22 mouse cellular contexts compared by ENCODE assay signal in genomic region chr10:24433737-24434367, GRCm38 (mm10).
A peak's percentile ranks its signal among the peaks of the same experiment; 100 is the strongest.
DNase-seq lines count a peak whose midpoint lies in the region; ATAC-seq lines count a peak whose summit lies in the region.
"Had no signal": no experiment of that assay in that cellular context is flagged by ENCODE, and none has a peak within 500 bp of the region (broad histone marks: within the 10 kb centered on the region; RNA-seq: fewer than 3 reads in every experiment).

No protein-coding gene starts in this region.

- ATAC-seq in frontal cortex, adult (ENCODE audit: low TSS enrichment): peak; percentile 69; the same call in 1 of the 2 replicates
- no peak for ATAC-seq in kidney, embryonic 14.5 days (ENCODE audit: low FRiP score, low TSS enrichment)
- ATAC-seq: forebrain, embryonic 13.5 days; intestine, embryonic 16.5 days; liver, postnatal 0 days; midbrain, embryonic 15.5 days had no signal

- no peaks in the 10 kb centered on the region for H3K27me3 ChIP-seq in kidney, embryonic 14.5 days (ENCODE audit: control insufficient read depth, insufficient read depth, low read length)
- H3K27me3 ChIP-seq in hindbrain, embryonic 10.5 days (ENCODE audit: insufficient read depth, poor library complexity, severe bottlenecking): no peaks in the 10 kb centered on the region
- H3K27me3 ChIP-seq: forebrain, embryonic 13.5 days; hindbrain, embryonic 15.5 days; limb, embryonic 15.5 days; midbrain, embryonic 15.5 days had no signal

- H3K4me2 ChIP-seq in kidney, embryonic 14.5 days (replicated peaks; ENCODE audit: low read depth, low read length): no peak overlapping the region
- H3K4me2 ChIP-seq: forebrain, embryonic 13.5 days; hindbrain, embryonic 15.5 days; limb, embryonic 15.5 days; midbrain, embryonic 15.5 days had no signal

- no peak overlapping the region for H3K4me3 ChIP-seq in kidney, embryonic 14.5 days (ENCODE audit: low read length)
- H3K4me3 ChIP-seq in hindbrain, embryonic 10.5 days: no peak overlapping the region
- H3K4me3 ChIP-seq: embryonic facial prominence, embryonic 10.5 days; forebrain, embryonic 13.5 days; hindbrain, embryonic 15.5 days; limb, embryonic 15.5 days; midbrain, embryonic 15.5 days; myocyte had no signal

- DNase-seq in frontal cortex, postnatal 25 days (ENCODE audit: low spot score in 2 of 2): no peak
- peak; percentile 15 for DNase-seq in kidney, adult 11 months
- peak; percentile 15 for DNase-seq in testis, postnatal 14 days (ENCODE audit: low spot score)
- DNase-seq in testis, postnatal 10 days (ENCODE audit: low spot score): no peak
- DNase-seq in hindbrain, embryonic 10.5 days (ENCODE audit: low spot score): no peak
- no peak for DNase-seq in spleen, postnatal 36 days (ENCODE audit: low spot score in 2 of 2)
- DNase-seq: adrenal gland, postnatal 25 days; cerebellum, adult 2 months; gastrocnemius, postnatal 36 days; liver, postnatal 0 days; lung, postnatal 14 days; spleen, adult 18-20 months had no signal

- no peak overlapping the region for H3K9ac ChIP-seq in kidney, embryonic 14.5 days (ENCODE audit: low read depth, low read length)
- H3K9ac ChIP-seq: forebrain, embryonic 13.5 days; hindbrain, embryonic 15.5 days; limb, embryonic 15.5 days; liver, postnatal 0 days; midbrain, embryonic 15.5 days had no signal

- no peaks in the 10 kb centered on the region for H3K9me3 ChIP-seq in kidney, embryonic 14.5 days (ENCODE audit: control insufficient read depth, low read length)
- no peaks in the 10 kb centered on the region for H3K9me3 ChIP-seq in hindbrain, embryonic 10.5 days
- H3K9me3 ChIP-seq: embryonic facial prominence, embryonic 10.5 days; forebrain, embryonic 13.5 days; G1E; hindbrain, embryonic 15.5 days; limb, embryonic 15.5 days; midbrain, embryonic 15.5 days had no signal

- no peak overlapping the region for H3K27ac ChIP-seq in kidney, embryonic 14.5 days (ENCODE audit: low read depth, low read length)
- H3K27ac ChIP-seq in hindbrain, embryonic 10.5 days: no peak overlapping the region
- H3K27ac ChIP-seq: embryonic facial prominence, embryonic 10.5 days; forebrain, embryonic 13.5 days; hindbrain, embryonic 15.5 days; limb, embryonic 15.5 days; midbrain, embryonic 15.5 days had no signal

- H3K36me3 ChIP-seq in kidney, embryonic 14.5 days (ENCODE audit: control insufficient read depth, insufficient read depth, low read length): no peaks in the 10 kb centered on the region
- no peaks in the 10 kb centered on the region for H3K36me3 ChIP-seq in hindbrain, embryonic 10.5 days
- H3K36me3 ChIP-seq: embryonic facial prominence, embryonic 10.5 days; G1E; hindbrain, embryonic 15.5 days; limb, embryonic 15.5 days; midbrain, embryonic 15.5 days had no signal

- no peaks in the 10 kb centered on the region for H3K4me1 ChIP-seq in kidney, embryonic 14.5 days (ENCODE audit: control insufficient read depth, insufficient read depth, low read length)
- no peaks in the 10 kb centered on the region for H3K4me1 ChIP-seq in hindbrain, embryonic 10.5 days (replicated peaks)
- H3K4me1 ChIP-seq: embryonic facial prominence, embryonic 10.5 days; forebrain, embryonic 13.5 days; hindbrain, embryonic 15.5 days; limb, embryonic 15.5 days; midbrain, embryonic 15.5 days had no signal

Comparison
In these comparisons a context has a peak if more than half of its experiments do, and no peak if none do; other contexts are left out.
1. DNase-seq: peak in kidney, adult 11 months (single experiment) and testis, postnatal 14 days (single experiment); none in frontal cortex, postnatal 25 days (0 of 2), testis, postnatal 10 days (single experiment), hindbrain, embryonic 10.5 days (single experiment) and spleen, postnatal 36 days (0 of 2).